Mouse (Mus musculus): ENCODE measurements around the gene Prkcb. TPM values are rescaled to one million over a fixed set of nuclear protein-coding genes. Genes with fewer than 3 reads are reported as not detected.

Prkcb gene
- polyA plus RNA-seq, 1 experiment from 2014 or later: 119 TPM

GRCm38 (mm10) chr7:122643676-122644075, 355.1 kb downstream of the Prkcb start:
- Histone ChIP-seq H3K9ac (no peak overlapping the region), H3K36me3 (no peaks in the 10 kb centered on the region), H3K4me2 (no peak overlapping the region), H3K27me3 (no peaks in the 10 kb centered on the region), H3K9me3 (no peaks in the 10 kb centered on the region), H3K4me3 (no peak overlapping the region), H3K4me1 (replicated peaks) (no peaks in the 10 kb centered on the region), H3K27ac (replicated peaks) (no peak overlapping the region)
- WGBS: 89% methylated on average over 8 of the region's 8 CpGs
- no peak for ATAC-seq (ENCODE audit: low FRiP score, low read depth)

GRCm38 (mm10) chr7:122649306-122649705, 360.8 kb downstream of the Prkcb start:
- Histone ChIP-seq H3K4me3 (no peak overlapping the region), H3K9ac (no peak overlapping the region), H3K4me1 (replicated peaks) (no peaks in the 10 kb centered on the region), H3K4me2 (no peak overlapping the region), H3K36me3 (no peaks in the 10 kb centered on the region), H3K27ac (replicated peaks) (no peak overlapping the region), H3K27me3 (no peaks in the 10 kb centered on the region), H3K9me3 (no peaks in the 10 kb centered on the region)
- 84% methylated on average over 10 of the region's 10 CpGs for WGBS
- no peak for ATAC-seq (ENCODE audit: low FRiP score, low read depth)

- no peaks in the 10 kb centered on the region for H3K36me3 ChIP-seq
- ATAC-seq (ENCODE audit: low FRiP score, low read depth): no peak
- H3K4me1 ChIP-seq (replicated peaks): no peaks in the 10 kb centered on the region
- H3K4me3 ChIP-seq: no peak overlapping the region
- H3K9me3 ChIP-seq: no peaks in the 10 kb centered on the region
- H3K4me2 ChIP-seq: no peak overlapping the region
- 79% methylated on average over 3 of the region's 3 CpGs for WGBS
- no peak overlapping the region for H3K27ac ChIP-seq (replicated peaks)
- H3K9ac ChIP-seq: no peak overlapping the region
- no peaks in the 10 kb centered on the region for H3K27me3 ChIP-seq
Observed at GRCm38 (mm10) chr7:122652523-122652922, 364.0 kb downstream of the Prkcb start.

- Histone ChIP-seq H3K27me3 (no peaks in the 10 kb centered on the region), H3K36me3 (no peaks in the 10 kb centered on the region), H3K9me3 (no peaks in the 10 kb centered on the region), H3K9ac (no peak overlapping the region), H3K27ac (replicated peaks) (no peak overlapping the region), H3K4me1 (replicated peaks) (no peaks in the 10 kb centered on the region), H3K4me3 (no peak overlapping the region), H3K4me2 (no peak overlapping the region)
- 87% methylated on average over 3 of the region's 3 CpGs for WGBS
- ATAC-seq (ENCODE audit: low FRiP score, low read depth): no peak
Observed at GRCm38 (mm10) chr7:122656671-122657070, 368.1 kb downstream of the Prkcb start.

GRCm38 (mm10) chr7:122657423-122658126, 369.0 kb downstream of the Prkcb start:
- no peak overlapping the region for H3K4me3 ChIP-seq
- no peak overlapping the region for H3K9ac ChIP-seq
- 96% methylated on average over 5 of the region's 5 CpGs for WGBS
- H3K9me3 ChIP-seq: no peaks in the 10 kb centered on the region
- H3K4me2 ChIP-seq: no peak overlapping the region
- no peak for ATAC-seq (ENCODE audit: low FRiP score, low read depth)
- H3K4me1 ChIP-seq (replicated peaks): no peaks in the 10 kb centered on the region
- no peaks in the 10 kb centered on the region for H3K36me3 ChIP-seq
- no peaks in the 10 kb centered on the region for H3K27me3 ChIP-seq
- no peak overlapping the region for H3K27ac ChIP-seq (replicated peaks)

GRCm38 (mm10) chr7:122665311-122666049, 376.9 kb downstream of the Prkcb start:
- Histone ChIP-seq H3K4me1 (replicated peaks) (peaks cover 3% of the 10 kb centered on the region), H3K27me3 (no peaks in the 10 kb centered on the region), H3K36me3 (no peaks in the 10 kb centered on the region), H3K4me3 (no peak overlapping the region), H3K27ac (replicated peaks) (no peak overlapping the region), H3K9me3 (no peaks in the 10 kb centered on the region), H3K4me2 (no peak overlapping the region), H3K9ac (no peak overlapping the region)
- WGBS: 82% methylated on average over 7 of the region's 7 CpGs
- ATAC-seq (ENCODE audit: low FRiP score, low read depth): no peak

GRCm38 (mm10) chr7:122667903-122668302, 379.4 kb downstream of the Prkcb start:
- 26% methylated on average over 5 of the region's 5 CpGs for WGBS
- peaks cover 14% of the 10 kb centered on the region for H3K4me1 ChIP-seq (replicated peaks)

GRCm38 (mm10) chr7:122670442-122670872, 381.9 kb downstream of the Prkcb start, which contains the start of gene Cacng3:
Gene Cacng3, plus strand, starts transcription at chr7:122670492.
- no peaks in the 10 kb centered on the region for H3K9me3 ChIP-seq
- peaks cover 15% of the 10 kb centered on the region for H3K4me1 ChIP-seq (replicated peaks)
- H3K4me3 ChIP-seq: peak within 1 kb of the TSS; percentile 48
- peak; percentile 69; the same call in 1 of the 2 replicates for ATAC-seq (ENCODE audit: low FRiP score, low read depth)
- peak within 1 kb of the TSS; percentile 52 for H3K9ac ChIP-seq
- no peaks in the 10 kb centered on the region for H3K27me3 ChIP-seq
- H3K27ac ChIP-seq (replicated peaks): peak within 1 kb of the TSS; percentile 70
- H3K4me2 ChIP-seq: peak within 1 kb of the TSS; percentile 90
- no peaks in the 10 kb centered on the region for H3K36me3 ChIP-seq
- 6% methylated on average over 13 of the region's 13 CpGs for WGBS

More at GRCm38 (mm10) chr7:122667903-122668302, 379.4 kb downstream of the Prkcb start:
- H3K4me2 ChIP-seq: no peak overlapping the region
- H3K4me3 ChIP-seq: no peak overlapping the region
- no peaks in the 10 kb centered on the region for H3K27me3 ChIP-seq
- H3K36me3 ChIP-seq: no peaks in the 10 kb centered on the region
- H3K9me3 ChIP-seq: no peaks in the 10 kb centered on the region
- H3K9ac ChIP-seq: no peak overlapping the region
- no peak overlapping the region for H3K27ac ChIP-seq (replicated peaks)
- no peak for ATAC-seq (ENCODE audit: low FRiP score, low read depth)

- H3K4me3 ChIP-seq: peak overlapping the region; percentile 48
- peak; percentile 86 for ATAC-seq (ENCODE audit: low FRiP score, low read depth)
- no peaks in the 10 kb centered on the region for H3K36me3 ChIP-seq
- 7% methylated on average over 45 of the region's 45 CpGs for WGBS
- peak overlapping the region; percentile 70 for H3K27ac ChIP-seq (replicated peaks)
- peaks cover 15% of the 10 kb centered on the region for H3K4me1 ChIP-seq (replicated peaks)
- H3K9me3 ChIP-seq: no peaks in the 10 kb centered on the region
- H3K27me3 ChIP-seq: no peaks in the 10 kb centered on the region
- H3K4me2 ChIP-seq: peak overlapping the region; percentile 90
- peak overlapping the region; percentile 52 for H3K9ac ChIP-seq
Observed at GRCm38 (mm10) chr7:122670873-122671641, 382.5 kb downstream of the Prkcb start.

- Histone ChIP-seq H3K4me2 (peak overlapping the region; percentile 90), H3K9me3 (no peaks in the 10 kb centered on the region), H3K27ac (replicated peaks) (no peak overlapping the region), H3K4me1 (replicated peaks) (peaks cover 15% of the 10 kb centered on the region), H3K9ac (no peak overlapping the region; the same call in 1 of the 2 replicates), H3K4me3 (peak overlapping the region; percentile 48), H3K36me3 (no peaks in the 10 kb centered on the region), H3K27me3 (no peaks in the 10 kb centered on the region)
- ATAC-seq (ENCODE audit: low FRiP score, low read depth): no peak
- 51% methylated on average over 5 of the region's 5 CpGs for WGBS
Observed at GRCm38 (mm10) chr7:122672981-122673380, 384.4 kb downstream of the Prkcb start.

GRCm38 (mm10) chr7:122675207-122675606, 386.7 kb downstream of the Prkcb start:
- WGBS: 71% methylated on average over 7 of the region's 7 CpGs

More at GRCm38 (mm10) chr7:122675207-122675606, 386.7 kb downstream of the Prkcb start:
- ATAC-seq (ENCODE audit: low FRiP score, low read depth): no peak
- Histone ChIP-seq H3K9ac (no peak overlapping the region), H3K4me2 (peak overlapping the region; percentile 90), H3K36me3 (no peaks in the 10 kb centered on the region), H3K9me3 (no peaks in the 10 kb centered on the region), H3K4me1 (replicated peaks) (peaks cover 14% of the 10 kb centered on the region), H3K27ac (replicated peaks) (no peak overlapping the region), H3K4me3 (no peak overlapping the region), H3K27me3 (no peaks in the 10 kb centered on the region)
